Mouse (Mus musculus) liver, embryonic 14.5 days (tissue): ENCODE measurements around the gene 4930449I24Rik.

Experiments
- CTCF ChIP-seq: IDR thresholded peaks from 2 replicates; pipeline ENCODE4 v1.5.1; 2016; ENCODE audit warnings: antibody characterized with exemption, low read depth, control low read depth
- EP300 ChIP-seq: IDR thresholded peaks from 2 replicates; pipeline ENCODE4 v1.6.1; 2016; ENCODE audit warnings: antibody characterized with exemption, low read depth

DNA sequence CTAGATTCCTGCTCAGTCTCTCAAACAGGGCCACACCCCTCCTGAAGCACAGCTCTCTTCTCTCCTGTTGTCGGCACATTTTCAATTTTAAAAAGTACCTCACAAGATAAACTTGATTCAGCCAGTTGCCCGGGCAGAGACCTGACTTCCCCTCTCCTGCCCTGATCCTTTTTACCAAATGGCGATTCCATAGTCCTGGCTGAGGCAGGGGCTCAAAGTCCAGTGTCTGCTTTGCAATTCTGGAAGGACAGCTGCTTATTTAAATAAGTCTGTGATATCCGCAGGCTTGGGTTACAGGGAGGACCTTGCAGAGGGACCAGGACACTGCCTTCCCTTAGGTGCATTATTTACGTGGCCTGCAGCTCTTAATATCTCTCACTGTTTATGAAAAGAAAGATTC is 30.9 kb upstream of the 4930449I24Rik start:
- TF ChIP-seq CTCF: no peak
- no peak for TF ChIP-seq EP300
